Mouse (Mus musculus) thymus, postnatal 36 days (tissue): ENCODE measurements around the gene Mapk6.

ENCODE experiments used
- DNase-seq, 2 experiments: peaks; one replicate each; pipeline ENCODE4 v3.0.0; 2022; ENCODE audit warnings: mixed read lengths in 2 of 2

The Mapk6 gene

GRCm38 (mm10) chr9:75424358-75425150 lies 14.7 kb upstream of the Mapk6 start:
- DNase-seq, result no peak

DNA sequence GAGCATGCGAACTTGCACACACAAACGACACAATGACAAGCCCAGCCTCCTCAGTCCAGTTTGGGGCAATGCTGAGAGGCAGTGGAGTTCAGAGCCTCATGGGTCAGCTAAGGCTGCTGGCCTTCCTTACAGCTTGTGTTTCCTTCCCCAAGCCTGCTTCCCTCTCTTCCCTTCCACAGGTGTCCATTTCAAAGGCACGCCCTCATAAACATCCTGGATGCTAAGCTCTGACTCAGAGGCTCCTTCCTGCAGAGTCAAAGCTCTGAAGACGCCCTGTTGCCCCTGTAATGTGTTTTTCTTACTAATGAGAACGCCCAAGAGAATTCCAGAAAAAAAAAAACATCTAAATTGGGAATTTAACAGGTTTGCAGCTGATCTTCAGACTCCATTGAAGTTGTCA lies 13.9 kb upstream of the Mapk6 start:
- DNase-seq, result no peak

- no peak for DNase-seq
Measured at GRCm38 (mm10) chr9:75422251-75422691, 12.5 kb upstream of the Mapk6 start.

- DNase-seq, result peak; percentile 73 to 84
Measured at GRCm38 (mm10) chr9:75414204-75414603, 4.4 kb upstream of the Mapk6 start.

GRCm38 (mm10) chr9:75413206-75413605 lies 3.4 kb upstream of the Mapk6 start:
- DNase-seq, result no peak

DNA sequence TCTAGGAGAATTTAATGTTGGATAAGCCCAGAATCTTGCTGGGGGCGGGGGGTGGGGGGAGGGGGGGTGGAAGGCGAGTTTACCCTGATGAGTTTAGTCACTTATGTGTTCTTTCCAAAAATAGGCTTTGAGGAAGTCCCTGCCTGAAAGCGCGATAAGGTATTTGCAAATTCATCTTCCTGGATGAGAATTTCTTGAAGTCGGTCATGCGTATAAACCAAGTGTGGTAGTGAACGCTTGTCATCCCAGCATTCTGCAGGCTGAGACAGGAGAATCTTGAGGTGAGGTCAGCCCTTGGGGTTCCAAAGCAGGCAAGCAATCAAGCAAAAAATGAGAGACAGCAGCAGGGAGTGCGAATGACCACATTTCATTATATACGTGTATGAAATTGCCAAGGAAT lies 1.8 kb upstream of the Mapk6 start:
- no peak for DNase-seq

DNA sequence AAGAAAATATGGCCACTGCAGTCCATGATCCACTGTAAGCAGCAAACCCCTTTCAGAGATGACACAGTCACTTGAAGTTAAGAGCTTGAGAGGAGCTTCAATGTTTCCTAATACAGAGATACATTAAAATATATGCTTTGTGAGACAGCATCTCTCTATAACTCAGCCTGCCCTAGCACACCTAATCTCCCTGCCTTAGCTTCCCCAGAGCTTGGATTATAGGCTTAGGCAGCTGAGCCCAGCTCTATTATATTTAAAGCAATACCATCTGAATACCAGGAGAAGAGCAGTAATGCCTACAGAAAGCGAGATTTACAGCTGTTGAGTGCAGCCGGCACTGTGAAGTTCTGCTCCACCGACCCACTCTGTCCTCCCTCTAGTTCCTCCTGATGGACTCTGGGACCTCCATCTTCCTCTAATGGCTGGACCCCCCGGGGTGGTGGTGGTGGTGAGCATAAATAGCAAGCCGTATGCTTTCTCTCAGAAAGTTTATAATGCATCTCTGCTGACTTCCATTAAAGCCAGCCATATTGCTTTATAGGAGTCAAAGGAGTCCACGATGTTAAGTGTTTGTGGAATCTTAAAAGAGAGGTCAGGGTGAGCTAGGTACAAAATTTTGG lies 1.2 kb upstream of the Mapk6 start:
- DNase-seq, result no peak

GRCm38 (mm10) chr9:75409031-75409851 lies 564 bp downstream of the Mapk6 start:
- DNase-seq, result peak; percentile 66 to 72

- DNase-seq, result peak; percentile 11 to 18
Measured at GRCm38 (mm10) chr9:75408204-75408826, 1.5 kb downstream of the Mapk6 start.

GRCm38 (mm10) chr9:75407803-75408202 lies 2.0 kb downstream of the Mapk6 start:
- DNase-seq, result peak; percentile 18 to 39

- DNase-seq, result no peak
Measured at GRCm38 (mm10) chr9:75406121-75406520, 3.7 kb downstream of the Mapk6 start.

- no peak for DNase-seq
Measured at GRCm38 (mm10) chr9:75403520-75403919, 6.3 kb downstream of the Mapk6 start.

DNA sequence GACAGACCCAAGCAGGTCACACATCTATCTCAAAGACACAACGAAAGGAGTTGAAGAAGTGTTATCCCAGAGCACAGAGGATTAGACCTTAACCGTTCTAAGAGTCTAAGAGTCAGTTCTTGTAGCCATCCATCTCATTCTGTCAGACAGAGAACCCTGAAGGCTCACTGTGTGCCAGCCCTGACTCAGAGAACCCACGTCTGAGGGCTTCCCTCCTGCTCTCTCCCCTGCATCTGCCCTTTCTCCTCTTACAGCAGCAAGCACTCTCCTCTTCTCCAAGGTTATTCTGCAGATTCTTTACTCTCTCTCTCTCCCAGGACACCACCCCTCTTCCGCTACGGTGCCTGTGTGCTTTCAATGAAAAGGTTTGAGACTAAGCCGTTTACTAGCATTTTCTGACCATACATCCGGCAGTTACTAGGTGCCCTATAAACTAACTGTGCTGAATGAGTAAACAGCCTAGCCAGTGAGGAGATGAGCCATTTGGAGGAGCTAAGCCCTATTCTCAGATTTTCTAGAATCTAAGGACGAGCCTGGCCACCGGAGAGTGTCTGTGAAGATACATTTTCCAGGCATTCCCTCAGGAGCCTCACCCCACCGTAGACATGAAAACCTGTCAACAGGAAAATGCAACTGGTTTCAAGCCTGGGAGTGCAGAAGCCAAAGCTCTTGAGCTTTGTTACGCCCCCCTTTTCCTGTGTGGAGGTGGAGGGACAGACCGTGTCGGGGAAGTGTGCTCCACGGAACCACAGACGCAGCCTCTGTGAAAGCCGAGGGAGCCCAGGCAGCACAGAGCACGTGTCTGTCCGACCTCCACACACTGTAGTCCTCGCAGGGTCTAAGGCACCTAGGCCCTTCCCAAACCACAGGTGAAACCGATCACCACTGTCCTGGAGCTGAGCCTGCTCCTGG lies 8.0 kb downstream of the Mapk6 start:
- peak; percentile 57 to 67 for DNase-seq

DNA sequence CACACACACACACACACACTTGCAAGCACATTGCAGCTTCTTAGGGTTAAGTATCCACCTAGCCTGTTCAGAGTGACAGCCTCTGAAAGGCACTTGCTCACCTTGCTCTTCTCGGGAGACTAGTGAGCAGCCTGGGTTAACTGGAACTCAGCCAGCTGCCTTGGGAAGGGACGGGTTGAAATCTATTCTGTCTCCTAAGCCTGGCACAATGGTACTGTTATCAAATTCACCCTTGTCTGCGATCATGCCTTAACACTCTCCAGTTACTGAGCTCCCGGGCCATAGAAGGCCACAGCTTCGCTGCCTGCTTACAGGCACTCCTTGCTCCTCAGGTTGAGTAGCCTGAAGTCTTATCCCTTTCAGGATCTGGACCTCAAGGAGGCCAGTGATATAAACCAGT lies 9.2 kb downstream of the Mapk6 start:
- no peak for DNase-seq

DNA sequence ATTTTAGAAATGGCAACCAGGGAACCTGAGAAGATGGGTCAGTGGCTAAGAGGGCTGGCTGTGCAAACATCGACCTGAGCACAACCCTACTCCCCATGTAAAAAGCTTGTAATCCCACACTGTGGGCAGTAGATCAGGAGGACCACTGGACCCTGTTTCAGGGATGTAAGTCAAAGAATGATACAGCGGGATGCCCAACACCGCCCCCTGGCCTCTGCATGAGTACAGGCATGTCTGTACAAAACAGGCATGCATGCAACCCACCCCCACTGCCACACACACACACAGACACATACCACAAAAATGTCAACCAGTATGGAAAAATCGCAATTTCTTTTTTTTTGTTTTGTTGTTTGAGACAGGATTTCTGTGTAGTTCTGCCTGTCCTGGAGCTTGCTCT lies 10.7 kb downstream of the Mapk6 start:
- peak; percentile 15 to 25 for DNase-seq

DNA sequence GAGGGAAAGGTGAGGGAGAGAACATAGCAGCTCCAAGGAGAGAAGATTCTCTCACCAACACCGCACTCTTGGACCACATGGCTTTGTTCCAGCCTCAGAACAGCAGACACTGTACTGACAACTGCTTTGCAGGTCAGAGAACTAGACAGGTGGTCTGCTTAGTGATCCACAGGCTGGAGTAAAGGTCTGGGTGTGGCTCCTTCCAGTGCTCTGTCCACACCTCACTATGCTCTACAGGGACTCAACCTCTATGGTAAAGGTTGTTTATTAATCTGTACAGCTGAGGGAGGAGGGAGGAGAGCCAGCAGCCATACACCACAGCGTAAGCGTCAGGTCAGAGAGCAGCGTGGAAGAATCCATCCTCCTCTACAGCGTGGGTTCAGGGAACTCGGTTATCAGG lies 13.8 kb downstream of the Mapk6 start:
- DNase-seq, result no peak

- no peak for DNase-seq
Measured at GRCm38 (mm10) chr9:75393251-75393650, 16.6 kb downstream of the Mapk6 start.

DNA sequence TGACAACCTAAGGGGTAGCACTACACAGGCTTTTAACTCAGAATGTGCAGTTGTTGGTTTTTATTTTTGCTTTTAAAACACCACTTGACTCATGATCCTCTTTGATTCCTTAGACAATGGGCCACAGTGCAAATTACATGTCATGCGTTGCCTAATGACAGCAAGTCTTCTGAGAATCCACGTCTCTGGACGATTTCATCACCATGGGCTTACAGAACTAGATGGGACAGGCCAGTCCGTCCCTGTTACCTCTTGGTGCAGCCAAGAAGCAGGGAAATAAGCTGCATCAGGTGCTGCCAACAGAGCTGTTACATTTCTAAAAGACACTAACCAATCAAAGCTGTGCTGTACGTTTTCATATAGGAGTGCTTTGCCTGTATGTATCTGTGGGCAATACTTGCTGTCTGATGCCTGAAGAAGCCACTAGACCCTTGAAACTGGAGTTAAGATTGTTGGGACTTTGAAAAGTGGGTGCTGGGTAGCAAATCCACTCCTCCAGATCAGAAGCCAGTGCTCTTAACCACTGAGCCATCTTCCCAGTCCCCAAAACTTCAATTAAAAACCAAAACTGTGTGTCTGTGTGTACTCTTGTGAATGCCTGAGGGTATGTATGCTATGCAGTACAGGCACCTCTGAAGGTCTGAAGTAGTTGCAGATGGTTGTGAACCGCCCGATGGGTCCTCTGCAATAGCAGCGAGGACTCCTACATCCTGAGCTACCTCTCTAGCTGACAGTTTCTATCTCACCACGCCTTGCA lies 24.4 kb downstream of the Mapk6 start:
- DNase-seq, result no peak

DNA sequence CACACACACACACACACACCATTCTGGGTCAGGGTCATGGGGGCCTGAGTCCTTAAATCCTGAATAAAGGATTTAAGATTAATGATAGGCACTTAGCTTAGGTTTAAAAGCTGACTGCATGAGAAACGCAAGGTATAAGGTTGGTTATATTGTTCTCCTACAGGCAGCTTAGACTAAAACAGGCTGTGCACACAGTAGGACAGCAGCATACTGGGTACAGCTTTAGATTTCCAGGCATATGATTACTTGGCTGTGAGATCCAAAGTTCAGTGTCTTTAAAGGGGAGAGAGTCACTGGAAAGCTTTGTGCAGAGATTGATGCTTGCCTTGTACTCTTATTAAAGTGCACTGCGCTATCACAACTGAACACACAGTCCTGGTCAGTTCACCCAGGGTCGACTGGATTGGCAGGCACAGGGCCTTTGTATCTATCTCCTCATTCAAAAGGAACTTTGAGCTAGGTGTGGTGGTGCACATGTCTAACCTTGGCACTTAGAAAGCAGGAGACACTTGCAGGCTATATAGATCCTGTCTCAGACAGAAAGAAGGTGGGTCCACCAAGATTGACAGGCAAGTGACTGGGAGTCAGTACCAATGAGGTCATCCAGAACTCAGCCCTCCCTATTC lies 25.4 kb downstream of the Mapk6 start:
- DNase-seq, result no peak

DNA sequence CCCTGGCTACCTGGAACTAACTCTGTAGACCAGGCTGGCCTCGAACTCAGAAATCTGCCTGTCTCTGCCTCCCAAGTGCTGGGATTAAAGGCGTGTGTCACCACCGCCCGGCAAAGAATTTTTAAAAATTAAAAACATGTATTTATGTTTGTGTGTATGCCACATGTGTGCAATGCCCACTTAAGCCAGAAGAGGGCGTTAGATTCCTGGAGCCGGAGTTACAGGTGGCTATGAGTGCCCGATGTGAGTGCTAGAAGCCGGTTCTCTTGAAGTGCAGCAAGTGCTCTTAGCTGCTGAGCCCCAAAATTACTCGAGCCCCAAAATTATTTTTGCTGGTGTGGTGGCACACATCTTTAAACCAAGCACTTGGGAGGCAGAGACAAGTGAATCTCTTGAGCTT lies 26.0 kb downstream of the Mapk6 start:
- DNase-seq, result peak; percentile 12 to 15

DNA sequence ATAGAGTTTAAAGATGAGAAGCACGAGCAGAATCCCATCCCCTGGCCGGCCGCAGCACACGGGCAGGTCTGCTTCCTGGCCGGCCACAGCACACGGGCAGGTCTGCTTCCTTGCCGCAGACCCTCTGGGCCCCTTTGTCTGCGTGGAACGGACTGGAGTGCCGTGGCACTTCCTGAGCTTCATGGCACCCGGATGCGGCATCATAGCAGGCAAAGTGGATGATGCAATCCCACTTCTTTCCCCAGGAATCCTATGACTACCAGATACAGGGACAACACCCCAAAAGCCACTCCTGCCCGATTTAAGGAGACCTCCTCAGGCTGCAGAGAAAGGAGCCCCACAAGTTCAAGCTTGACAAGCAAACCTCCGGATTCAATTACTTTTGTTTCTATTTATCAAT lies 27.0 kb downstream of the Mapk6 start:
- DNase-seq, result no peak
